Mouse (Mus musculus): ENCODE data around the gene Otud7b.
A peak's percentile ranks its signal among the peaks of the same experiment; 100 is the strongest.

- TF ChIP-seq HCFC1 (IDR thresholded peaks at IDR 0.05; ENCODE audit: borderline replicate concordance, insufficient read depth, low read length) (peak; percentile 77), ZNF384 (IDR thresholded peaks at IDR 0.05; ENCODE audit: low read depth, low read length) (no peak), CHD2 (IDR thresholded peaks at IDR 0.05; ENCODE audit: low read depth, low read length) (no peak)
Measured at GRCm38 (mm10) chr3:96104261-96105065, at the start of gene Otud7b.
